Mouse (Mus musculus) kidney, adult 9 months (tissue): Measurements from ENCODE around the gene Stmn1.
"Not testable (repeated sequence)": the region's sequence is repeated elsewhere in the genome, so short reads cannot be mapped to it uniquely, and the experiment has no call there.

ENCODE experiments used
- DNase-seq: peaks from one replicate; pipeline ENCODE4 v3.0.0; 2022

Gene Stmn1

DNA sequence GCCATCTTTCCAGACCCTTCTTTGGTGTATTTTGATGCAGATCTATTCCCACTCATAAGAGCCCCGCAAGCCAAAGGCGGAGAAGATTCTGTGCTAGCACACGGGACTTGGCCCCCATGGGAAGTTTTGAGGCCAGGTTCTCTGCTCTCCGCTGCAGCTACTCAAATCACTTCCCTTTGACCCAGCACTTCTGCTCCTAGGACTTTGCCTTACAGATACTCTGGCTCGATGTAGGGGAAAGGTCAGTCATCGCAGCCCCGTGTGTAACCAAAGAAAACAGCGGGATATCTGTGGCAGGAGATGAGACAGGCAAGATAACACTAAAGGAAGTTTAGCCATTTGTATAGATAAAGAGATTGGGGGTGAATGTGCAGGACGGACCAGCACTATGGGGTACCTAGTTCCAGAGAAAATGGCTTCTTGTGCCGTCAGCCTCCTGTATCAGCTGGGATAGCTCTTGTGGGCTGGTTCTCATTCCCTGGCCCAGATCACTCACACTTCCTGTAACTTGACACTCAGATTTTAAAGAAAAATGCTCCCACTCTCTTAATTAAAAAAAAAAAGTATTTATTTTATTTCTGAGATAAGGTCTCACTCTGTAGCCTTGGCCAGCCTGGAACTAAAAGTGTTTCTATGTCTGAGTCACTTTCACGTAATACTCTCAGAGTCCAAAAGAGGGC, 22.0 kb downstream of the Stmn1 start:
- DNase-seq = peak; percentile 81

DNA sequence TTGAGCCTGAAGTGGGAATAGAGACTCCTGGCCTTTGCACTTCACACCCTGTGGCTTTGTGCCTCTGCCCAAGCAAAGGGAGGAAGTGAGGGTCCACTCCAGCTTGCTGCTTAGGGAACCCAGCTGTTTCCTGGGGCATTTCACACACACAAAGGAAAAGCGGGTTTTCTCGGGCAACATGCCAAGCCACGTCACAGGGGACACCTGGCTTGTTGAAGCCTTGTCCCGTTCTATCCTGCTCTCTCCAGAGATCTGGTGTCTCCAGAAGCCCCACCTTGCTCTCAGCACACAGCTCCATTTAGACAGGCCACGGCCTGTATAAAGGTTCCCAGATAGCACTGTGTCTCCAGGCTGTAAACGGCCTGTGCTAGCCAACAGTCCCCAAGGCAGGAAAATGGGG, 23.6 kb downstream of the Stmn1 start:
- DNase-seq = no peak

DNA sequence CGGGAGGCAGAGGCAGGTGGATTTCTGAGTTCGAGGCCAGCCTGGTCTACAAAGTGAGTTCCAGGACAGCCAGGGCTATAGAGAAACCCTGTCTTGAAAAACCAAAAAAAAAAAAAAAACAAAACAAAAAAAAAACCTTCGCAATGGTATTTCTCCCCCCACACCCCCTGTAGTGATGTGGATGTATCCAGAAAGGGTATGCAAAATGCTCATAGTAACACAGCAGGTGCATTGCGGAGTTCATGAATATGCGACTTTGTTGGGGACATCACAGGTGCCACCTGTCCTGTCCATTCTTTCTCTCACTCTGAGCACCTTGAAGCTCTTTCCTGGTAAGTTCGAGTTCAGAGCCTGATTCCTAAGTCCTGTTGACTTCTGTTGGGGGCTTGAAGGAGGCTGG, 26.0 kb downstream of the Stmn1 start:
- DNase-seq = not testable (repeated sequence)

DNA sequence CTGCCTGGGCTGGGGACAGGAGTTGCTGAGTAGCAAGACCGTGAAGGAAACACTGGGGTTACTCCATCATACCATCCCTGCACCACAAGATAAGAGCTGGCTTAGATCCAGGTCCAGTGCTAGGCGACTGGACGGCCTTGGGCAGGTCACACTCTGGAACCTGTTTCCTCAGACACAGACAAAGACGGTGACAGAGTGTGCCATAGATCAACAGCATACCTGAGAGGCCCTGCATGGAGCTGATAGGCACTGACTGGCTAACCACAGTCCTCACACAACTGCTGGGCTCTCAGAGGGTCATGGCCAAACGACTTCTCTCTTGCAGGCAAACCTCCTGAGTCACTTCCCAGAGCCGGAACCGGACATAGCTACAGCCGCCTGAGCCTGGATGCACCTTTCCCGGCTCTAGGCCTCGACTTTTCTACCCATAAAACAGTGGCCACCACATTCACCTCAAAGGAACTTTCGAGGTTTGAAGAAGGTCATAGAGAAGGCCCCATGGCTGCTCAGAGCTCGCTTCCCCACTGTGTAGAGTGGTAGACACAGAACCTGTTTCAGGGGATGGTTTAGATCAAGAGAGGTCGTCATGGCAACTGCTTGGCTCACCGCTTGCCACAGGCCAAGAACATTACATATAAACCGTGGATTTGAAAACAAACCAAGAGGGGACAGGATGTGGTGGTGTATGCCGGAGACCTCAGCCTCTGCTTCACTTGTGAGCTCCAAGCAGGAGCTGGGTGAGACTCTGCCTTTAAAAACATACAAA, 26.8 kb downstream of the Stmn1 start:
- no peak for DNase-seq

DNA sequence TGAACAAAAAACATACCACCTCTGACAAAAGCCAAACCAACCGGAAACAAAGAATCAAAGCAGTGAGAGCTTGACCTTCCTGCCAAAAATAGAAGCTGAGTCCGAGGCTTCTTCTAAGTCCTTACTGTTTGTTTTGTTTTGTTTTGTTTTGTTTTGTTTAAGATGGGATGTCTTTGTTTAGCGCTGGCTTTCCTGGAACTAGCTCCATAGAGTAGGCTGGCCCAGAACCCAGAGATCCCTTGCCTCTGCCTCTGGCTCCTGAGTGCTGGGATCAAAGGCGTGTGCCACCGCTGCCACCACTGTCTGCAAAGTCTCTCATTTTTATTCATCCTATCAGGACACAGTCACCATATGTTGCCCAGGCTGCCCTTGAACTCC, 27.4 kb downstream of the Stmn1 start:
- DNase-seq = no peak

DNA sequence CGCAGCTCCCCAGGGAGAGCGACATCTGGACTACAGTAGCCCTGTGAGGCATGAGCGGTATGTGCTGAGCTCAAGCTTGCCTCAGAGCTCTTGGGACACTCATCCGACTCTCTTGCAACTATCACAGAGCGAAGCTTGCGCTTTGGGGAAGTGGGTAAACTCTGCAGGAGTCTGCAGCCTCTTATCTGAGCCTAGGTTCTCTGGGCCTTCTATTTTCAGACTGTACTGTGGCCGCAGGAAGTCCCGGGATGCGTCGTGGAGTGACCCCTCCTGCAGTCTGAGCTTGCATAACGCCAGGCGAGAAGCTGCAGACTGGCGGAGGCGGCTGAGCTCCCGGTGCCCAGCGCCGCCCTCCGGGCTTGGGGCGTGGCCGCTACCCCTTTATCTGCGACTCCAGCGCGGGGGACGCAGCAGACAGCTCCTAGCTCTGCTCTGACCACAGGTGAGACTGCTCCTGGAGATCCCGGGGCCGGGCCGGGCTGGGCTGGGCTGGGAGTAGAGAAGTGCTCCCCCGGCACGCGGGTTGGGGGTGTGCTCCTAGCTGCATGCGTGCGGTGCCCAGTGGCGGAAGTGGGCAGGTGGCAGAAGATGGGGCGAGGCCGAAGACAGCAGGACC, 28.6 kb downstream of the Stmn1 start, which contains the start of gene Paqr7:
Gene Paqr7, plus strand, starts transcription at position 103 of the 616 bp plus-strand sequence.
- peak; percentile 92 for DNase-seq

DNA sequence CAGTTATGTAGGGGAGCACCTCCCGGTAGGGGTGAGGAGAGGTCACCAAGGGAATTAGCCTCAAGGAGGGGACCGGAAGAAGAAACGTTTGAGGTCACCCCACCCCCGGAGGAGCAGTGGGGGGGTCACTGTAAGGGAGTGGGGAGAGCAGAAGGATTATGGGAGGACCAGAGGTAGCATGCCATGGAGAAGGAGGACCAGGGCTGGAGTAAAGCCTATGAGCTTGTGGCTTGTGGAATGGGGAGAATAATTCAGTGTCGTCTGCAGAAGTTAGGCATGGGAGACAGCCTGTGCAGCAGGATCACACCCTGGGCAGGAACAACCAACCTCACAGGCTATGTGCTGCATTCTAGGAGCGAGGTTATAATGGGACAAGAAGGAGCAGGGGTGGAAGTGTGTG, 29.1 kb downstream of the Stmn1 start:
- no peak for DNase-seq

DNA sequence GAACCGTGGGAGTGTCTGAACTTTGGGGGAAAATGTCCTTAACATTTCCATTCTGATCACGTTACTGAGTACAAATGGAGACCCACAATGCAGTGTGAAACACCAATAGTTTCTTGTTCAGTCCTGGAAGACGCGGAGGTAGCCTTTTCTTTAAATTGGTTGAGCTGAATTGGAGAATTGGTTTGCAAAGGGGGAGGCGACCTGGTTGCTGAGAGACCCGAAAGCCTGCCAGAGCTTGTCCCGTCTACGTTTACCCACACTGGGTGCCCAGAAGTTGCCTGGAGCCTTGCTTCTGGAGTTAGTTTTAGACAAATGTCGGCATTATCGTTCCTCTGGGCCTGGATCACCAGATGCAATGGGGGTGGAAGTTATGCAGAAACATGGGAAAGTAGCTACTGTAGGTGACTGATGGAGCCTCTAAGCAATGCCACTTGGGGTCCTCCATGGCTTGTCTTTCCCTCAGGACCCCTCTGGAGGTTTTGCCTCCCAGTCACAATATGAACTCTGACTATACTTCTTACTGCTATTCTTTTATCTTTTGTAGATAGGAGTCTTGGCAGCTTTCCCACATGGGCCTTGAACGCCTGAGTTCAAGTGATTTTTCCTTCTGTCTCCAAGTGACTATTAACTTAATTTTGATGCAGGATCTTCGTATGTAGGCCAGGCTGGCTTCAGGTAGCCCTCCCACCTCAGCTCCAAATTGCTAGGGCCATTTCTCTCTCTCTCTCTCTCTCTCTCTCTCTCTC, 30.0 kb downstream of the Stmn1 start:
- DNase-seq = no peak

DNA sequence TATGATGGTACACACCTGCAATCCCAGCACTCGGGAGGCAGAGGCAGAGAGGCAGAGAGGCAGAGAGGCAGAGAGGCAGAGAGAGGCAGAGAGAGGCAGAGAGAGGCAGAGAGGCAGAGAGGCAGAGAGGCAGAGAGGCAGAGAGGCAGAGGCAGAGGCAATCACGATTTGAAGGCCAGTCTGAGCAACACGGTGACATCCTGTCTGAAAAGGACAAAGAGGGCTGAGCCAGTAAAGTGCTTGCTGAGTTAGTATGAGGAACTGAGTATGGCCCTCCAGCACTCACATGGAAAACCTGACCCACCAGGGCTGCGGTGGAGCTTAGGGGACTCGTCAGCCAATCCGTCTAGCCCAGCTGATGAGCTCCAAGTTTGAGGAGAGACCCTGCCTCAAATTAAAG, 30.9 kb downstream of the Stmn1 start:
- not testable (repeated sequence) for DNase-seq

DNA sequence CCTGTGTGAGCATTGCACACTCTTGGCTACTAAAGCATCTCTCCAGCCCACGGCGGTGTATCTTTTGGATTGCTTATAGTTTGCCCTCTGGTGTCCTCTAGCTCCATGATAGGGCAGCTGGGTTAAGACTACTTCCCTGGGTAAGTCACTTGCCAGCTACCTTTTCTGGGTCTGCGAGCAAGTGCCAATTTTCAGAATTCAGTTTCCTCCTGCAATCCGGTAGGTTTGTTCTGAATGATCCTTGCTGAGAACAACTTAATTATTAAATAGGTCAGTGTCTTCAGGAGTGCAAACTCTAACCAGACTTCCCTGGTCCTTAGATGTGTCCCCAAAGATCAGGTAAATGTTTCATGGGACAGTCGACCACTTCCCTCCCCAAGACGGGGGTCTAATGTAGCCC, 33.0 kb downstream of the Stmn1 start:
- peak; percentile 64 for DNase-seq

DNA sequence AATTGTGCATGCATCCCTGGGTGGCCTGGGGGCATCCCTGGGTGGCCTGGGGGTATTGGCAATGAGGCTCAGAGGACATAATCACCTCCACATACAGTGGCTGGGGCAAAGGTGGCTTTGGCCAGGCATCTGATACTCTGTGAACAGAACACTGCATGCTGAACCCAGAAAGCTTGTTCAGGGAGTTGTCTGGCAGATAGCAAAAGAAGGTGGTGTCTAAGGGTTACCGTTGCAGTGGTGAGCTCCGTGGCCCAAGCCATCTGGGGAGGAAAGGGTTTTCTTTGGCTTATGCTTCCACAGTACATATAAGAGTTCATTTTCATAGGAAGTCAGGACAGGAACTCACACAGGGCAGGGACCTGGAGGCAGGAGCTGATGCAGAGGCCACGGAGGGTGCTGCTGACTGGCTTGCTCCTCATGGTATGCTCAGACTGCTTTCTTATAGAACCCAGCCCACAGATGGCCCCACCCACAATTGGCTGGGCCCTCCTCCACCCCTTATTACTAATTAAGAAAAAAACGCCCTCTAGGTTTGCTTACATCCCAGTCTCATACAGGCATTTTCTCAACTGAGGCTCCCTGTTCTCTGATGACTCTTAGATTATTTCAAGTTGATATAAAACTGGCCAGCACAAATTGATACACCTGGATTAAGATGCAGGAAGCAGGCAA, 35.7 kb downstream of the Stmn1 start:
- DNase-seq = no peak

DNA sequence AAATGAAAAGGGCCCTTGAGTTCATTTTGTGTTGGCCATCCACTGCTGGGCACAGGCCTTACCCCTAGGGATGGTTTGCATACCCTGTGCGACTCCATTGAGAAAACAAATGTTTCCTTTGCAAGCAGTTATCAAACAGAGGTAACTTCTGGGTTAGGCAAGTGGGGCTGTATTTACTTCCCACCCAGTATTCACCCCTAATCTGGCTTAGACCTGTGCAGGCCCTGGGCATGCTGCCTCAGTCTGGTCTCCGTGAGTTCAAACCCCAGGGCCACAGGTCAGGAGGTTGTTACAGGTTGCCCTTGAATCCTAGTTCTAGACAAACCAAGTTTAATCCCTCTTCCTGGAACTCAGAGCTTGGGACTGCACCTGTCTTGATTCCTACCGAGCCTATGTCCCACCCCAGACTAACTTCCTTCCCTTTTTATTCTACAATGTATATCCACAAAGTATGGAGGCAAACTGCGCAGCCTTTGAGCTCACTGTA, 37.2 kb downstream of the Stmn1 start:
- DNase-seq = no peak

DNA sequence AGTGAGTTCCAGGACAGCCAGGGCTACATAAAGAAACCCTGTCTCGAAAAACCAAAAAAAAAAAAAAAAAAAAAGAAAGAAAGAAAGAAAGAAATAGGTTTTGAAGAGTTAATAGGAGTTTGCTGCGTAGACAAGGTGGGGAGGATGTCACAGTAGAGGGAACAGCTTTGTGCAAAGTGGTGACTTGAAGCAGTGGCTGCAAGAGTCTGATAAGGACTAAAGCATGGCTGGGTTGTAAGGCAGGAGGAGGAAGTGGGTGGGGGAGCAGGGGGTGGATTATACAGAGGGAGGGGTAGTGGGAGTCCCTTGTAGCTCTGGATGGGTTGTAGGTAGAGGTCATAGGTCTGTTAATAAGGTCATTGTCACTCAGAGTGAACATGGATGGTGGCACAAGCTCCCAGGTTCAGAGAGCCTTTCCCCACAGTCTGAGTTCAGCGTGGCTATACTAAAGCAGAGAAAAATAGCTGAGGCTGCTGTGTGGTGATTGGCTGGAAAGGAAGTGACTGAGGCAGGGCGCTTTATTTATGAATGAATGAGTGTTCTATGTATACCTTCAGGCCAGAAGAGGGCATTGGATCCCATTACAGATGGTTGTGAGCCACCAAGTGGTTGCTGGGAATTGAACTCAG, 38.0 kb downstream of the Stmn1 start:
- DNase-seq = no peak

DNA sequence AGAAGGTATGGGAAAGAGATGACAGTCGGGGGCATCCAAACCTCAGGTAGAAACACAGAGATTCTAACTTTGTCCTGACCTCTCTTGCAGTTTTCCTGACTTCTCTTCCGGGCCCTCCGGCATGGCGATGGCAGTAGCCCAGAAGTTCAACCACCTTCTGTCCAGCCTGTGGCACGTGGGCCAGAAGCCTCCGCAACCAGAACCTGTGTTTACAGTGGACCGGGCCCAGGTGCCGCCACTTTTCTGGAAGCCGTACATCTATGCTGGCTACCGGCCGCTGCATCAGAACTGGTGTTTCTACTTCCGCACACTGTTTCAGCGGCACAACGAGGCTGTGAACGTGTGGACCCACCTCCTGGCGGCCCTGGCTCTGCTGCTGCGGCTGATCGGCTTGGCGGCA, 38.6 kb downstream of the Stmn1 start:
- no peak for DNase-seq

DNA sequence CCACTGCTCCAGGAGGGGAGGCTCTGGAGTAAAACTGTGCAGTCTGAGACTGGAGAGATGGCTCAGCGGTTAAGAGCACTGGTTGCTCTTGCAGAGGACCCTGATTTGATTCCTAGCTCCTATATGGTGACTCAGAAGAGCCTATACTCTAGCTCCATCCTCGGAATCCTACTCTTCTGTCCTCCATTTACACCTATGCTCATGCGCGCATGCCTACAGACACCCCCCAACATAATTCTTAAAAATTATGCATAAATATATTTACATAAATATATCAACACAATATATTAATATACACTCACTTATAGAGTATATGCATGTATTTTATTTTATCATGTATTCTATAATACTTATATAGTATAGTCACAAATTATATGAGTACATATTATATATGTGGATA, 42.3 kb downstream of the Stmn1 start:
- no peak for DNase-seq

DNA sequence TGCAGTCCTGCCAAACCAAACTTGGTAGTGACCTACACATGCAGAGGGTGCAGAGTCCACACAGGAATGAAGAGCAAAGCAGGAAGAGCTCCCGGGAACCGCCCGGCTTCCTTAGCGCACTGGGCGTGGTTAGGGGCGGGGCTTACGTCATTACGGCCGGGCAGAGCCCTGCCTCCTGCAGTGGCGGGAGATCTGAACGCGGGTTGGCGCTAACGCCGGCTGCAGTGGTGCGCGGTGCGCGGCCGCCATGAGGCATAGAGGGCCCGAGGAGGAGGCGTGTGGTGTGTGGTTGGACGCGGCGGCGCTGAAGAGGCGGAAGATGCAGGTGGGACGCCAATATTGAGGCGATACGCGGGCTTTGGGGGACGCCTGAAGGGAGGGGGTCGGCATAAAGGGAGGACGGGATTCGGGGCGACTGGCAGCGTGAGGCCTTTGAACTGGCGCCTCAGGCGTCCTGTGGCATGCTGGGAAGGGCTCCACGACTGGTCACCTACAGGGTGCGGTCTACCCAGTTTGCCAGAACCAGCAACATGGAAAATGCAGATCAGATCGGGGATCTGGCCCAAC, 42.8 kb downstream of the Stmn1 start, which contains the start of gene Aunip:
Gene Aunip, plus strand, starts transcription at position 155 of the 567 bp plus-strand sequence.
- DNase-seq = peak; percentile 92

DNA sequence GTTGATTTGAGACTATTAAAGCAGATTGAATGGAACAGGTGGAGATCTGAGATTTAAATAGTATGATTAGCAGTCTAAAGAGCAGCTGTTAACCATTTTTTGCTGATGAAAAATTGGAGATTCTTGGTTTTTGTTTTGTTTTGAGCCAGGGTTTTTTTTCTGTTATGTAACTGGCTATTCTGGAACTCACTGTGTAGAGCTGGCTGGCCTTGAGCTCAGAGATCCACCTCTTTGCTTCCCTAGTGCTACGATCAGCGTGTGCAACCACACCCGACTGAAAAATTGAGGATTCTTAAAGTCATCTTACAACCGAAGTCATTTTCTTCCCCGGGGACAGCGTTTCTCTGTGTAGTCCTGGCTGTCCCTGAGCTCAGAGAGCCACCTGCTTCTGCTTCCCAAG, 43.6 kb downstream of the Stmn1 start:
- no peak for DNase-seq

DNA sequence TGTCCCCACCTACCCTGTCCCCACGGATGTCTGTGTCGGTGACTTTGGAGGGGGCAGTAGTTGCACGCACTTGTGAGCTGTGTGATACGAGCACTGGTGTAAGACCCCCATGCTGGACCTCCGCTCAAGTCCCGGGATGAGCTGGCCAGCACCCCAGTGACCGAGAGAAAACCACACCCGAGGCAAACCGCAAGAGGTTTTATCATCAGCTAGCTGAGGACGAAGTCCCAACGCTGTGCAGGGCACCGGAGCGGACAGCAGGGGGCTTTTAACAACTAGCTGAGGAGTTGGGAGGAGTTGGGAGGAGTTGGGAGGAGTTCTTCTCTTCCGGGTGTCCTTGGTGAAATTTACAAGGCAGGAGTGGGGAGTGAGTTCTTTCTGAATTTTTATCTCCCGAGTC, 44.7 kb downstream of the Stmn1 start:
- peak; percentile 80 for DNase-seq

DNA sequence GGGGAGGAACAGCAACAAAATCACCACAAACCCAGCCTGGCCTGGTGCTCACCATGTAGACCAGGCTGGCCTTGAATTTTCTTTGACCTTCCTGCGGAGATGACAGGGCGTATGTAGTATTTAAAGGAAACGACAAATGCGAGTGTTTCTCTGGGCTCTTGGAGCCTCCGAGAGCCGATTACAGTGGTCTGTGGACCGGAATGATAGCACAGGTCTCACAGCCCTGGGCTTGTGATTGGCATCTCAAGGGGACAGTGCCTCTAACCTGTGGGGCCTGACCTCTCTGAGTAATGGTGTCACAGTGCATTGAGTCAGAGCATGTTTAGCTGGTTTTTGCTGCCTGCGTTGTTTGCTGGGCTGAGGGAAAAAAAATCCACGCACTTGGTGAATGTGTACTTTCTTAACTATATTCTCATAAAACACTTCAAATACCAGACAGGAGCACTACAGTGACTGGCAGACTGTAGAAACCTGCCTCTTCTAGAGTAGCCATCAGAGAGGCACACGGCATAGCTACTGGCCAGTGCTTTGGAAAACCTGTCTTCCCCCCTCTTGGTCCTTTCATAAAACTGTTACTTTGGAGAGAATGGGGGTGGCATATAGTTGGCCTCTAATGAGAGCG, 46.3 kb downstream of the Stmn1 start:
- DNase-seq = no peak

DNA sequence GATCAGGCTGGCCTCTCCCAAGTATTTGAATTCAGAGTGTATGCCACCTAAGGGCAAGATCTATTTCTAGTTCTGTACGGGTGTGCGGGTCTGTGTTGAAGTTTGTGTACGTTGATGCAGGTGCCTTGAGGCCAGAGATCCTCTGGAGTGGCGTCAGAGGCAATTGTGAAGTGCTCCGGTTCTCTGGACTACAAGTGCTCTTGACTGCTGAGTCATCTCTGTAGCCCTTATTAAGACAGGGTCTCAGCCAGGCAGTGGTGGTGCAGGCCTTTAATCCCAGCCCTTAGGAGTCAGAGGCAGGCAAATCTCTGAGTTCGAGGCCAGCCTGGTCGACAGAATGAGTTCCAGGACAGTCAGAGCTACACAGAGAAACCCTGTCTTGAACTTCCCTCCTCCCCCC, 47.5 kb downstream of the Stmn1 start:
- DNase-seq = no peak

DNA sequence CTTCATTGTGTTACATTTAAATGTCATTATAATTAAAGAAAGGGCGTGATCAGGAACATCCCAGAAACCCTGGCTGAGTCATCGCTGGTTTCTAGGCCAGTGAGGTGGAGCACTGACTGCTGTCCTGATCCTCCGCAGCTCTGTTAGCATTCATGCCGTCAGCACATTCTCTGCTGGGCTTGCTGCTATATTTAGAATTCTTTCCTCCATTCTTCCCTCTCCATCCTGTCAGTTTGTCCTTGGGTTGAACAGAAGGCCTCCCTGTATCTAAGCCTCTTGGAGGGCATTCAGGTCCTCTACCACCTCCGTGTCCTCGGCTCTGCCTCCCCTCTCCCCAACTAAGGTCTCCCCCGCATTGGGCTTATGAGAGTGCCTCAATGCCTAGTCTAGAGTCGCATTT, 48.9 kb downstream of the Stmn1 start:
- DNase-seq = no peak
